Mouse (Mus musculus): ENCODE results near the gene Ppib. TPM values are rescaled to one million over a fixed set of nuclear protein-coding genes. Genes with fewer than 3 reads are reported as not detected.

Gene Ppib
- total and polyA plus RNA-seq, 3 experiments, result 268 to 550 (median 477) TPM

DNA sequence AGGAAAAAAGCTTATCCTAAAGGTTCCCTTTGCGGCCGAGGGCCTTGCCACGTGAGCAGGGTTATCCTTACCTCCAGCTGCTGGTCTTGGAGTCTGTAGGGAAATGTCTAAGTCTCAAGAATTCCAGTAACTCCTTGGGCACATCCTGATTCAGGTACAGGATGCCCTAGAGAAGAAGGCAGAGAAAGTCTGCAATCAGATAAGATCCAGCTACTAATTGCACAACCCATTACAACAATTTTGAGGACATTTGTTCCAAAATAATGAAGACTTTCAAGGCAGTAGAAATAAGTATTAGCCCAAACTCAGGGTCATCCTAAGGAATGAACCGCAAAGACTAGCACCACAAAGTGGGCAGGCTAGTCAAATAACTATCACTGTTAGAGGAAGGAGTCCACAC, 8.0 kb downstream of the Ppib start:
- H3K79me2 ChIP-seq (replicated peaks; ENCODE audit: control insufficient read depth, extremely low read depth, insufficient read depth, poor library complexity, severe bottlenecking), result no peaks in the 10 kb centered on the region
- H3K27ac ChIP-seq (ENCODE audit: insufficient read depth, low read depth), result peak overlapping the region; percentile 2; the same call in 1 of the 2 replicates
- H3K4me2 ChIP-seq (ENCODE audit: insufficient read depth, low read depth, poor library complexity, severe bottlenecking), result 0 out of 2 replicates have a peak overlapping the region, but pooled peaks have one; percentile 43
- no peak for DNase-seq (ENCODE audit: extremely low read depth)
- peaks cover 11% of the 10 kb centered on the region for H3K9me3 ChIP-seq (replicated peaks; ENCODE audit: low read length)
- in situ Hi-C loops (cut with MboI; ENCODE audit: low pct_ligation_motif_present, low pct_unique_long_range_greater_than_20kb, low sequenced_read_pairs) (no loop called here), dilution Hi-C loops (cut with MboI; ENCODE audit: extremely low pct_ligation_motif_present, extremely low pct_unique_long_range_greater_than_20kb, low sequenced_read_pairs) (no loop called here)
- TF ChIP-seq JUND (conservative IDR thresholded peaks at IDR 0.05; ENCODE audit: low read depth, low read length) (no peak), NELFE (IDR thresholded peaks at IDR 0.05; ENCODE audit: low read depth, low read length) (0 out of 2 replicates have a peak, but pooled peaks have one; percentile 18)
- H3K9ac ChIP-seq (ENCODE audit: insufficient read depth, low read depth), result no peak overlapping the region
- H3K36me3 ChIP-seq (replicated peaks in 1 of 2; ENCODE audit: control insufficient read depth in 1 of 2, insufficient read depth in 1 of 2, low read length in 1 of 2), result peaks cover 36 to 41% of the 10 kb centered on the region in 2 experiments
- no peak overlapping the region for H3K4me3 ChIP-seq (replicated peaks in 1 of 3; ENCODE audit: low read depth in 2 of 3, low read length in 2 of 3, poor library complexity in 1 of 3)
- H3K27me3 ChIP-seq (replicated peaks), result no peaks in the 10 kb centered on the region
- H3K4me1 ChIP-seq (ENCODE audit: control insufficient read depth in 1 of 2, insufficient read depth in 2 of 2), result peaks cover 22 to 31% of the 10 kb centered on the region in 2 experiments

DNA sequence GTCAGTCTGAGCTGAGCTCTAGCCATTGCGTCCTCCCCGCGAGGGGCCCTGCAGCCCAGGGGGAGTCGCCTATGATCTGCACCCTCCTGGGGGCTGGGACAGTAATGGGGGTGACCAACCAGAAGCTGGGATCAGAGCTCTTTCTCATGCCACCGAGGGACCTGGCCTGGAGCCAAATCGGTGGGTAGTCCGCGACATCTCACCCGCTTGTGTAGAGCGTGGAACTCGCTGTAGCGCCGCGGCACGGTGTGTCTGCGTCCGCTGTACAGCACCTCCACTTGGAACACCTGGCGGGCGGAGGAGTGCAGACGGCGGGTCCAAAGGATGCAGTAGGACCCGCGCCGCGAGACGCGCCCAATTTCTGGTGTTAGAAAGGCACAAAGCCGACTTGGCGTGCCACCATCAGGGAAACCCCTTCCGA, 9.0 kb downstream of the Ppib start:
- Histone ChIP-seq H3K9ac (ENCODE audit: insufficient read depth, low read depth) (peak overlapping the region; percentile 24; the same call in 1 of the 2 replicates), H3K79me2 (replicated peaks; ENCODE audit: control insufficient read depth, extremely low read depth, insufficient read depth, poor library complexity, severe bottlenecking) (no peaks in the 10 kb centered on the region), H3K4me1 (ENCODE audit: control insufficient read depth in 1 of 2, insufficient read depth in 2 of 2) (peaks cover 23 to 36% of the 10 kb centered on the region in 2 experiments), H3K27me3 (replicated peaks) (no peaks in the 10 kb centered on the region), H3K36me3 (replicated peaks in 1 of 2; ENCODE audit: control insufficient read depth in 1 of 2, insufficient read depth in 1 of 2, low read length in 1 of 2) (peaks cover 30 to 32% of the 10 kb centered on the region in 2 experiments), H3K9me3 (replicated peaks; ENCODE audit: low read length) (peaks cover 11% of the 10 kb centered on the region), H3K27ac (ENCODE audit: insufficient read depth, low read depth) (no peak overlapping the region), H3K4me3 (replicated peaks in 1 of 3; ENCODE audit: low read depth in 2 of 3, low read length in 2 of 3, poor library complexity in 1 of 3) (peak overlapping the region; percentile 21 to 56 (median 45)), H3K4me2 (ENCODE audit: insufficient read depth, low read depth, poor library complexity, severe bottlenecking) (peak overlapping the region; percentile 53)
- DNase-seq (ENCODE audit: extremely low read depth), result no peak
- dilution Hi-C loops (cut with MboI; ENCODE audit: extremely low pct_ligation_motif_present, extremely low pct_unique_long_range_greater_than_20kb, low sequenced_read_pairs) (no loop called here), in situ Hi-C loops (cut with MboI; ENCODE audit: low pct_ligation_motif_present, low pct_unique_long_range_greater_than_20kb, low sequenced_read_pairs) (no loop called here)
- TF ChIP-seq GABPA (IDR thresholded peaks at IDR 0.05; ENCODE audit: insufficient replicate concordance, low read depth, low read length) (no peak), CTCF (conservative IDR thresholded peaks at IDR 0.05 in 1 of 2, IDR thresholded peaks at IDR 0.05 in 1 of 2; ENCODE audit: low read depth in 2 of 2, low read length in 2 of 2) (no peak), POLR2A (IDR thresholded peaks at IDR 0.05; ENCODE audit: low read depth, low read length) (no peak), RAD21 (IDR thresholded peaks at IDR 0.05; ENCODE audit: low read depth, low read length) (no peak), MAX (IDR thresholded peaks at IDR 0.05; ENCODE audit: low read length) (no peak), UBTF (IDR thresholded peaks at IDR 0.05; ENCODE audit: low read depth, low read length) (no peak), PAX5 (IDR thresholded peaks at IDR 0.05; ENCODE audit: low read length) (no peak), ETS1 (conservative IDR thresholded peaks at IDR 0.05; ENCODE audit: low read depth, low read length) (no peak), CHD1 (IDR thresholded peaks at IDR 0.05; ENCODE audit: low read depth, low read length) (no peak), TCF12 (IDR thresholded peaks at IDR 0.05; ENCODE audit: low read depth, low read length) (no peak), MEF2A (IDR thresholded peaks at IDR 0.05; ENCODE audit: borderline replicate concordance, low read depth, low read length) (no peak), MAFK (IDR thresholded peaks at IDR 0.05; ENCODE audit: insufficient replicate concordance, low read length) (no peak), ZNF384 (IDR thresholded peaks at IDR 0.05; ENCODE audit: low read depth, low read length) (no peak), EP300 (IDR thresholded peaks at IDR 0.05; ENCODE audit: low read length) (no peak), TBP (conservative IDR thresholded peaks at IDR 0.05; ENCODE audit: low read depth, low read length) (no peak), ZKSCAN1 (IDR thresholded peaks at IDR 0.05; ENCODE audit: borderline replicate concordance, low read depth, low read length) (no peak), BHLHE40 (IDR thresholded peaks at IDR 0.05; ENCODE audit: low read depth, low read length) (no peak)
